Mouse (Mus musculus) right cerebral cortex, postnatal 25 days (tissue): ENCODE results near the gene Dnm2.
"Not testable (repeated sequence)": the region's sequence is repeated elsewhere in the genome, so short reads cannot be mapped to it uniquely, and the experiment has no call there.

Experiments
- DNase-seq: peaks from one replicate; pipeline ENCODE4 v3.0.0; 2022

Dnm2 gene

DNA sequence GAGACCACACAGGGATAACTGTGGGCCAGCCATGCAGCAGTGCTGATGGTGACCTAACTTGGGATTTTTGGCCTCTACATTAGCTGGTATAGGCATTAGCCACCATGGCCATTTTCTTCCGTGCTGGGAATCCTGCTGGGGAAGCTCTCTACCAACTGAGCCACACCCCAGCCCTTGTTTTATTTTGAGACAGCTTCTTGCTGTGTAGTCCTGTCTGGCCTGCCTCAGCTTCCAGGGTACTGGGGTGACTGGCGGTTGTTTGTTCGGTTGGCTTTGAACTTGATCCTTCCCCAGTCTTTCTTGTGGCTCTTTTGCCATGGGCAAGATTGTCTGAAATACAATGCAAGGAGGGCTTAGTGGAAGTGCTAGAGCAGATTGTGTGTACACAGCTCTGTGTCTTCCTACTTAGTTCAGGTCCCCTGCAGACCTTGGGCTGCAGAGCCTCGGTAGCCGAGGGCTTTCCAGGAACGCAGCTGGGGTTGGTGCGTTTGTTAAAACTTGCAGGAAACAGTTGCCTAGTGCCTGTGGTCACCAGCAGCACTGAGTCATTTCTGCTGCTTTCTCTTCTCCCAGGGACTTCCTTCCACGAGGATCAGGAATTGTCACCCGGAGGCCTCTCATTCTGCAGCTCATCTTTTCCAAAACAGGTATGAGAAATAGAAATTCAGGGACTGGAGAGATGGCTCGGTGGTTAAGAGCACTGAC is 32.4 kb downstream of the Dnm2 start:
- DNase-seq: no peak

DNA sequence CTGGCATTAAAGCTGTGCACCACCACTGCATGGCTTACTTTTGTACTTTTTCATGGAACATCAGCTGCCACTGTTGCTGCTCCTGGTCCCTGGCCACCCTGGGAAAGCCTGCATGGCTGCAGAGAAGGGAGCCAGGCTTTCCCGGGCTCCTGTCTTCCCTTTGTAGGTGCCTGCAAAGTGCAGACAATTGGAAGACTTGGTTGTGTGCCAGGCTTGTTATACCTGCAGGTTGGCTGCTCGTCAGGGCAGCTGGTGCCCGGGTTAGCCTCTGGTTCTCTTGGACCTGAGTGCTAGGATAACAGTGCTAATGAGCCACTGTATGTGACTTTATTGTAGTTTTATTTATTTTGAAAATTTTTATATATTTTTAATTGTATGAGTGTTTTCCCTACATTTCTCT is 34.1 kb downstream of the Dnm2 start:
- no peak for DNase-seq

DNA sequence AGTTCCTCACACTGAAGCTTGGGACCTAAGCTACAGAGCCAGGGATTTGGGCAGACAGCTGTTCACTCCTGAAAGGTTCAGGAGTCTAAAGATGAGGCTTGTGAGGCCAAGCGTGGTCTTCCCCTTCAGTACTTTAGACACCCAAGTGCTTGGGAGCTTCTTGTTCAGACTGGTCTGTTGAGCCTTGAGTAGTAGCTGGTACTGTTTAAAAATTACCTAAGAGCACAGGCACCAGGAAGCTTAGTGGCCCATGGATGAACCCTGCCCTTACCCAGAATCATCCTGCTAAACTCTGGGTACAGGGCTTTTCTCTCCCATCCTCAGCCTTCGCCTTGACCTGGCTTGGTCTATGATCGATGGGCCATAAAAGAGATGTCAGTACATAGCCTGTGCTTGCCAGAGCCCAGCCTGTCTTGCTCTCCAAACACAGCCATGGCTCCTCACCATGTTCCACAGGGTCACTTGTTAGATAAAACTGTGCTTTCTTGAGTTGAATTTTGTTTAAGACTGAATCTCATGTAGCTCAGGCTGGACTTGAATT is 35.8 kb downstream of the Dnm2 start:
- no peak for DNase-seq

GRCm38 (mm10) chr9:21463138-21463590 is 38.5 kb downstream of the Dnm2 start:
- DNase-seq: peak; percentile 42

DNA sequence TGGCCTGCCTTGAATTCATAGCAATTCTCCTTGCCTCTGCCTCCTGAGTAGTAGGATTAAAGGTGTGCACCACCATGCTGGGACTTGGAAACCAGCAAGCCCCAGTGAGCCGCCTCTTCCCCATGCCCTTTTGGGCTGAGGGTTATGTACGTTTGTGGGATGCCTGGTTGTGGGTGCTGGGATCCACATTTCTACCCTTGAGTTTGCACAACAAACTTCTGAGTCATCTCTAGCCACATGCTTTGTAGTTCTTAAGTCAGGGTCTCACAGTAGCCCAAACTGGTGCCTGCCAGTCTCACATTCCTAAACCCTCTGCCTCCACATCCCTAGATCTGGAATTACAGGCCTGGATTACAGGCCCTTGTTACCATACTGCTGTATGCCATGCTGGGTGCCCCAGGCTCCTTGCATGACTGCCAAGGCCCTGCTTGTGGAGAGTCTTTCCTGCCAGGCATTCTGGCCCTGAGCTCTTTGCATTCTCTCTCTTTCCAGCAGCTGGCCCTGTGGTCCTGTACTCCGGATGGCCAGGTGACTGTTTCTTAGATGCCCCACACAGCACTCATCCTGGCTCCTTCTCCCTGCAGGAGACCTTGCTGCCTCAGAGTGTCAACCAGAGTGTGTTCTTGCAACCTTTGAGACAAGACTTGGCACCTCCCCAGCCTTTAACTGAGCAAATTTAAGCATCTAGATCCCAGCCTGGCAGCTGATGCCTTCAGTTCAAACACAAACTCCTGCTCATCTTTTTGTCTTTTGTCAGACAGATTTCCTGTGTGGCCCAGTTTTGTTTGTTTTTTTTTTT is 39.3 kb downstream of the Dnm2 start:
- no peak for DNase-seq

- not testable (repeated sequence) for DNase-seq
These were observed 39.8 kb downstream of the Dnm2 start for GRCm38 (mm10) chr9:21464565-21464928.

DNA sequence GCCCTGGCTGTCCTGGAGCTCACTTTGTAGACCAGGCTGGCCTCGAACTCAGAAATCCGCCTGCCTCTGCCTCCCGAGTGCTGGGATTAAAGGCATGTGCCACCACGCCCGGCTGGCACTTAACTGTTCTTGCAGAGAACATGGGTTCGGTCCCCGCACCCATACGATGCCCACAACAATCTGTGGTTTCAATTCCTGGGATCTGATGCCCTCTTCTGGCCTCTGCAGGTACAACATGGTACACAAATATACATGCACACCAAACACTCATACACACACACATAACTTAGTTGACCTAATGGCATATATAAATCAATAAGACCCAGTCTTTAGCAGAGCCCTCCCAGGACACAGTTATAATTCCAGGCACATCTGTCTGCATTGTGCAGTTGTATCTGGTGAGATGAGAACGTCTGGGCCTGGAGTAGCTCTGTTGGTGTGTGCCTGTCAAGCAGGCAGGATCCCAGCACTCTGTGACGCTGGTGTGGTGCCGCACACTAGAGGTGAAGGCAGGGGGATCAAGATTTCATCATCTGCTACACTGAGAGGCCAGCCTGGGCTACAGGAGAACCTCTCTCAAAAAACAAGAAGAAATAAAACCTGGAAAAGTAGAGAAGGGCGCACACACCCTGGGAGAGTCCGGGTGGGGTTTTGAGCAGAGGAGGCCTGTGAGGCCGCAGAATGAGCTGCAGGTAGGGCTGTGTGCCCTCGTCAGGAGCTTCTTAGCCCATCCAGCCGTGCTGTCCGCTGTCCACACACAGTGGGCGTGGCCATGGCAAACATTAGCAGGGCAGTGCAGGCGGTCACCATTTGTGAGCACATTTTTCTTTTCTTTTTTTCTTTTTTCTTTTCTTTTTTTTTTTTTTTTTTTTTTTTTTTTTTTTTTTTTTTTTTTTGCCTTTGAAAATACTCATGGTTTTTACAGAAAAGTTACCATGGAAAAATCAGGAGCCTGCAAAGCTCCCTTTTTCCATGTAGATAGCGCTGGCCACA is 44.6 kb downstream of the Dnm2 start:
- no peak for DNase-seq

DNA sequence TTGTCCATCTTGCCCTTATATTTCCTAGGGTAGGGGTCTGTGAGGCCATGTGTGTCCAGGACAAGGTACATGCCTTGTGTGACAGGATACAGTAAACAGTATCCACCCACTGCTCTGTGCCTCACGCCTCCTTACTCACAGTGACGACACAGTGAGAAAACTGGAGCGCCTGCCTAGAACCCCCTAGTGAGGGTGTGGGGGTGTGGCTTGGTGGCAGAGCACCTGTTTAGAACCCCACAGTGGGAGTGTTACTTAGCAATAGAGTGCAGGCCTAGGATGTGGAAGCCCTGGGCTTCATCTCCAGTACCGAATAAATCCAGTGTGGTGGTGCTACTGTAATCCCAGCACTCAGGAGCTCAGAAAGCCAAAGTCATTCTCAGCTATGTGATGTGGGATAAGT is 48.2 kb downstream of the Dnm2 start:
- DNase-seq: no peak

GRCm38 (mm10) chr9:21477707-21478106 is 53.0 kb downstream of the Dnm2 start:
- DNase-seq: no peak

DNA sequence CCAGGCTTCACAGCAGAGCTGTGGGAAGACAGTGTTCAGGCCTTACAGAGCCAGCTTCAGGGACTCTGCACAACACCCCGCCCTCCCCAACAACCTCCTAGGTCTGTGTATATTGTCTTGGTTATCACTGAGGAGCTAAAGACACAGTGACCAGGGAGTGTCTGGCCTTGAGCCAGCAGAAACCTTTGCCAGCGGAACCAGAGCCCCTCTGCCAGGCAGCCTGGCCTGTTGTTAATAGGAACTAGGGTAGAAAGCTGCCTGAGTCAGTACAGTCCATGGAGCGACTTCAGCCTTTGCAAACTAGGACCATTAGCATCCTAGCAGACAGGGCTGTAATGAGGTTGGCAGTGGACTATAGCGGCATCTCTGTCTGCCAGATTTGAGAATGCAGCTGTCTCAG is 59.4 kb downstream of the Dnm2 start:
- no peak for DNase-seq

- DNase-seq: not testable (repeated sequence)
These were observed 63.5 kb downstream of the Dnm2 start for GRCm38 (mm10) chr9:21488246-21488645.

- DNase-seq: no peak
These were observed 66.0 kb downstream of the Dnm2 start for GRCm38 (mm10) chr9:21490696-21491095.

DNA sequence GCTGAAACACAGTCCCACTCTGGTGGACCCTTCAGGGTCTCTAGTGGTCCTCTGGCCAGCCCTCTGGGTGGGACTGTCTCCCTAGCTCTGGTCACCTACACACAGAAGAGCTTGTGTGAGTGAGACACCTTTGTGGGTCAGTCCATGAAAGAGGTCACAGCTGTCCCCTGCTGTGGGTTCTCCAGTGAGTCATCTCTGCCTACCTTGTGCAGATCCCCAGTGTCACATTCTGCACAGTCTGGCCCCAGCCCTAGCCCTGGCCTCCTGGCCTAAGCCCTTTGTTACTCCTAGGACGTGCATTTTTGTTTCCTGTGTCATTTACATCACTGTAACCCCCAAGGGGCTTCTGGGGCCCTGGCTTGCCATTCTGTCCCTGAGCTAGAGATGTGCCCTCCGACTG is 69.2 kb downstream of the Dnm2 start:
- no peak for DNase-seq

DNA sequence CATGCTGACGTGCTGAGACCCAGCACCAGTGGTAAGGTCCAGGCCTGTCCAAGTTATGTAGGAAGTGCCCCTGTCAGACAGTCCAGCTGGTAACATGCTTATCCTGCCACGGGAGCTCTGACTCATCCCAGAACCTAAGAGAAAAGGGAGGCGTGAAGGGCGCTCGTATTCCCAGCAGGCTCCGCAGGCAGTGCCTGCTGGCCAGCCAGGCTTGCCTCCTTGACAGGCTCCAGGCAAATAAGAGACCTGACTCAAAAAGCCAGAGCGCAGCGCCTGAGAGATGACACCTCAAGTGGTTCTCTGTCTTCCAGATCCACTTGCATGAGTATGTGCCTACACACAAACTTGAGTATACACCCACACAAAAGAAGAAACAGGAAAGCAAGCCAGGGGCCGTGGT is 70.0 kb downstream of the Dnm2 start:
- DNase-seq: no peak

DNA sequence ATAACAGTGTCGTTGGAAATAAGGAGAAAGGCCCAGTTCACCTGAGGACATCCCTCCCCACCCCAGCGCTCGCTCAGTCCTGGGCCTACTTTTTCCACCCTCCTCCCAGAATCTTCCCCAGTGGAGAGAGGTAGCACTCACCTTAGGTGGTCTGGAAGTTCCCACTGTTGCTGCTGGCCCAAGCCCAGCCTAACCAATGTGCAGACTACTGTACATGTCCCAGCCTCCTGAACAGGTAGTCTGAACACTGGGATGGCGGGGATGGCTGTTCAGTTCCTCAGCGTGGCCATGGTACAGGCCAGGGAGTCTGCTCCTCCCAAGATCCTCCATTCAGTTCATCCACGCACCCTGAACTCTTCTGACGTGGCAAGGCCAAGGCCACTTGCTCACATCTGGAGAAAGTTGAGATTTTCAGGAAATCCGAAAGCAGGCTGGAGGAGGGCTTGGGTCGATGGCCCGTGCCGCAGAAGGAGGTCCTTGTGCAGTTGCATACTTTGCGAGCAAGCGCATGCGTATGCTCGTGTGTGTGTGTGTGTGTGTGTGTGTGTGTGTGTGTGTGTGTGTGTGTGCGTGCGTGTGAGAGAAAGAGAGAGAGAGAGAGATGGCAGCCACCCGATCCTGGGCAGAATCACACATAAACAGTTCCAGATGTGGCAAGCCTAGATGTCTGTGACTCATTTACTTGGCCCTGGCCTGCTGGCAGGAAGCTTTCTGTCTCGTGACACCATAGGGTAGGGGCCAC is 71.8 kb downstream of the Dnm2 start:
- DNase-seq: no peak

DNA sequence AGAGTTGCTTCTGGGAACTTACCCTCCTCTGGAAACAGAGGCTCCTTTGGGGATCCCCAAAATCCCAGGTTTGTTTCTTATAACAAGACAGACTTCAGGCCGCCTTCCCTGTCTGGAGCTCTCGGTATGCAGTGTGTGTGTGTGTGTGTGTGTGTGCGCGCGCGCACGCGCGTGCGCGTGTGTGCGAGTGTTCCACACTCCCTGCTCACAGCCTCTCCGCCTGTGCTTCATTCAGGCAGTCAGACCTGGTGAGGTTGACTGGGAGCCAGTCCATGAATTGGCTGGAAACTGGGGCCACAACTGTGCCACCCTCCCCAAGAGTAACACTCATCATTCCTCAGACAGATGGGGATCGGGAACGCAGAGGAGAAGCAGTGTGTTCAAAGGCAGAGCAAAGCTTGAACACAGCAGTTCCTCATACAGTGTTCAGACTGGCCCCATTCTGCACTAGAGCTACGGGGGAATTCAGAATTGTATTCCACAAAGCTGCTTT is 72.4 kb downstream of the Dnm2 start:
- DNase-seq: no peak

DNA sequence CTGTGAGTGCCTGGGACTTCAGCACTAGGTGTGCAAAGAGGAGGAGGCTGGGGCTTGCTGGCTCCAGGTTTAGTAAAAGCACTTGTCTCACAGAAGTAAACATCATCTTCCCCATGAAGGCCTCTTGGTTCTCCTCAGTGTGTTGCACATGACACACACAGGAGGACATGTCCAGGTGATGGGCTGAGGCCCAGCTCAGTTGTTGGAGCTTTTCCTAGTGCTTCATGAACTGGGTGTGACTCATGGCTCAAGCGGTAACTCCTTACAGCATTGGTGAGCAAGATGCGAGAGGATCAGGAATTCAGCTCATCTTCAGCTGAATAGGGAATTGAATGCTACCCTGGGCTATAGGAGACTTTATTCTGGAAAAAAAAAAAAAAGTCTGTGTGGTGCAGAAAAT is 73.0 kb downstream of the Dnm2 start:
- no peak for DNase-seq

DNA sequence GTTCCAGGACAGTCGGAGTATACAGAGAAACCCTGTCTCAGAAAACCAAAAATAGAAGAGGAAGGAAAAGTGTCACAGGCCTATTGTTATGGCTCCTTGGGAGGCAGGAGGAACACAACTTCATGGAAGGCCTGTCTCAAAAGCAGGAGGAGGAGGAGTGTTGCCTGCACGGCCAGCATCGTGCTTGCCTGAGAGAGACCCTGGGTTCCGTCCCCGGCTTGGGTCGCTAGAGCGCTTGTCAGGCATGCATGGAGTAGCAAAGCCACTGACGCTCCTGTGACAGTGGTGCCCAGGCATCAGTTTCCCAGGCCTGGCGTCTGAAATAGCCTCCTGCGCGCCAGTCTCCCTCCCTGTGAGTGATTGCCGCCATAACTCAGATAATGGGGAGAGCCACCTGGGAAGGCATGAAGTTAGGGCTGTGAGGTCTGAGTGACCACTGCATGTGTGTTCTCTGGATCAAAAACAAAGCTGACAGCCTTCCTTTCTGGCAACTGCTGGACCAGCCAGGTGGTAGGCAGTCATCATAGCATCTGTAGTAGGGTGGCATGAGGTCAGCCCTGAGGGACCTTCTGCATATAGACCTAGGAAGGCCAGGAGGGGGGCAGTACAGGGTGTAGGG is 73.7 kb downstream of the Dnm2 start:
- DNase-seq: no peak

DNA sequence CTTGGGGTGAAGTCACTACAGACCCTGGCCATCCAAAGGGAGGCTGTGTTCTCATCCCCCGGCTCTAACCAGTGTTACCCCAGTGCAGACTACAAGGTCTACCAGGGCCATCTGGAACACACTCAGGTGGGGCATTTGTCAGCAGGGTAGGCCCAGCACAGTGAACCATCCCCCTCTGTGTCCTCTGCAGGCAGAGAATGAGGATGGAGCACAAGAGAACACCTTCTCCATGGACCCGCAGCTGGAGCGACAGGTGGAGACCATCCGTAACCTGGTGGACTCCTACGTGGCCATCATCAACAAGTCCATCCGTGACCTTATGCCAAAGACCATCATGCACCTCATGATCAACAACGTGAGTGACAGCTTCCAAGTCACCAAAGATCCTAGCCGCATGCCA is 78.6 kb downstream of the Dnm2 start:
- DNase-seq: no peak

- DNase-seq: no peak
These were observed 81.1 kb downstream of the Dnm2 start for GRCm38 (mm10) chr9:21505767-21506166.

GRCm38 (mm10) chr9:21507753-21508430 is 83.2 kb downstream of the Dnm2 start:
- DNase-seq: no peak
